Mouse (Mus musculus) frontal cortex, postnatal 25 days (tissue): ENCODE data around the gene Nit2.
A peak's percentile ranks its signal among the peaks of the same experiment; 100 is the strongest.

ENCODE experiments used
- DNase-seq, 2 experiments: peaks; one replicate each; pipeline ENCODE4 v3.0.0; 2022; ENCODE audit warnings: low spot score in 2 of 2

Nit2 gene

GRCm38 (mm10) chr16:57162841-57163240, 4.3 kb downstream of the Nit2 start:
- DNase-seq = no peak

- no peak for DNase-seq
Measured at GRCm38 (mm10) chr16:57159835-57160234, 7.3 kb downstream of the Nit2 start.

- no peak for DNase-seq
Measured at GRCm38 (mm10) chr16:57157728-57158127, 9.4 kb downstream of the Nit2 start.

GRCm38 (mm10) chr16:57157076-57157475, 10.1 kb downstream of the Nit2 start:
- no peak for DNase-seq

GRCm38 (mm10) chr16:57155899-57156298, 11.2 kb downstream of the Nit2 start:
- no peak for DNase-seq

- DNase-seq = no peak
Measured at GRCm38 (mm10) chr16:57151437-57151836, 15.7 kb downstream of the Nit2 start.

GRCm38 (mm10) chr16:57144741-57145140, 22.4 kb downstream of the Nit2 start:
- DNase-seq = no peak

GRCm38 (mm10) chr16:57133611-57134010, 33.5 kb downstream of the Nit2 start:
- no peak for DNase-seq

- no peak for DNase-seq
Measured at GRCm38 (mm10) chr16:57132326-57132725, 34.8 kb downstream of the Nit2 start.

- no peak for DNase-seq
Measured at GRCm38 (mm10) chr16:57131544-57131943, 35.6 kb downstream of the Nit2 start.

GRCm38 (mm10) chr16:57130752-57131400, 36.3 kb downstream of the Nit2 start:
- DNase-seq = no peak

GRCm38 (mm10) chr16:57127825-57128224, 39.3 kb downstream of the Nit2 start:
- no peak for DNase-seq

- no peak for DNase-seq
Measured at GRCm38 (mm10) chr16:57126268-57126667, 40.9 kb downstream of the Nit2 start.

GRCm38 (mm10) chr16:57122682-57123445, 44.3 kb downstream of the Nit2 start:
- DNase-seq = no peak

GRCm38 (mm10) chr16:57121816-57122415, 45.2 kb downstream of the Nit2 start:
- DNase-seq = no peak

- peak; percentile 90 to 92 for DNase-seq
Measured at GRCm38 (mm10) chr16:57120913-57121815, 46.0 kb downstream of the Nit2 start, which contains the start of gene Tomm70a. TSS of gene Tomm70a (plus strand) at chr16:57121703.

- no peak for DNase-seq
Measured at GRCm38 (mm10) chr16:57117562-57117961, 49.6 kb downstream of the Nit2 start.

- no peak for DNase-seq
Measured at GRCm38 (mm10) chr16:57116066-57116465, 51.1 kb downstream of the Nit2 start.
